Mouse (Mus musculus) gonadal fat pad, adult 2 months (tissue): ENCODE measurements around the gene Gm13698. TPM values are rescaled to one million over a fixed set of nuclear protein-coding genes. Genes with fewer than 3 reads are reported as not detected.
"Not testable (repeated sequence)": the region's sequence is repeated elsewhere in the genome, so short reads cannot be mapped to it uniquely, and the experiment has no call there.

Source experiments
- DNase-seq: peaks from one replicate; pipeline ENCODE4 v3.0.0-alpha.2; 2012; ENCODE audit warnings: low read depth
- polyA plus RNA-seq: library from polyadenylated mRNA; depleted of rRNA; stranded (reverse); fragments of >200 nt; gene quantifications from 2 replicates; pipeline ENCODE4 v1.2.3, GENCODE M21; 2012; rRNA removed

The Gm13698 gene
- polyA plus RNA-seq = not detected in 2 replicates

- DNase-seq = not testable (repeated sequence)
Observed at GRCm38 (mm10) chr2:83955393-83955792, at the start of gene Gm13698. Gene Gm13698 (plus strand): TSS chr2:83955693.

- no peak for DNase-seq
Observed at GRCm38 (mm10) chr2:83929478-83930088, 25.9 kb upstream of the Gm13698 start.

DNA sequence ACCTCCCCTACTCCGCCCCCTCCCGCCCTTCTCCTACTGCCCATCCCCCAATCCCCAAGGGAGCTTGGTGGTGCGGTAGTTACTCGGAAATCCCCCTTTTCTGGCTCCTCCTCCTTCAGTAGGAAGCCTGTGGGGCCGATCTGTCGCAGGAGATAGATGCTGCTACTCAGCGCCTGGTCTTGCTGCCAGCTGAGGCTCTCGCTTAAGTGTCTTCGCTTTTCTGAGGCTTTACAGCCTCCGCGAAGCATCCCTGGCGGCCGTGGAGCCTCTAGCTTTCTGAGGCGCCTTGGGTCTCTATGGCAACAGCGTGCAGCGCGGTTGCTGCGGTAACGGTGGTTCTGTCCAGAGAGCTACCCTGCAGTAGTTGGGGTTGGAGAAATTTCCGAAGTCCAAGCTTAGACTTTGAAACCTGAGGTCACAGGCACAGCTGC lies 14.5 kb upstream of the Gm13698 start, which contains the start of gene Zswim2:
Gene Zswim2 (minus strand): TSS at position 298 of the 431 bp plus-strand sequence.
- no peak for DNase-seq

- no peak for DNase-seq
Observed at GRCm38 (mm10) chr2:83941378-83941777, 14.1 kb upstream of the Gm13698 start.

GRCm38 (mm10) chr2:83941792-83942191 lies 13.7 kb upstream of the Gm13698 start:
- no peak for DNase-seq

DNA sequence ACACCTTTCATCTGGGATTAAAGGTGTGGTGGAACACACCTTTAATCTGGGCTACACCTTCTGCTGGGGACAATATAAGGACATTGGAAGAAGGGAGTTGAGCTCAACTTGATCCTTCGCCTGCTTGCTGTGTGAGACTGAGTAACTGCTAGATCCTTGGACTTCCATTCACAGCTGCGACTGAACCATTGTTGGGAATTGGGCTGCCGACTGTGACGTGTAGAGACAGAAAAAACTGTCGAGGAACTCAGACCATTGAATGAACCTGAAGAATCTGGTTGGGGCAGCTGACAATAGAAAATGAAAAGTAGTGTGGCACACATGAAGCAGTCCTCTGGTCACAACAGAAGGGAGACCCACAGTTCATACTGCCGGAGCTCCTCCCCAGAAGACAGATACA lies 5.7 kb downstream of the Gm13698 start, which contains the start of gene Gm13693:
Gene Gm13693 (plus strand): TSS at position 301 of the 400 bp plus-strand sequence.
- not testable (repeated sequence) for DNase-seq

DNA sequence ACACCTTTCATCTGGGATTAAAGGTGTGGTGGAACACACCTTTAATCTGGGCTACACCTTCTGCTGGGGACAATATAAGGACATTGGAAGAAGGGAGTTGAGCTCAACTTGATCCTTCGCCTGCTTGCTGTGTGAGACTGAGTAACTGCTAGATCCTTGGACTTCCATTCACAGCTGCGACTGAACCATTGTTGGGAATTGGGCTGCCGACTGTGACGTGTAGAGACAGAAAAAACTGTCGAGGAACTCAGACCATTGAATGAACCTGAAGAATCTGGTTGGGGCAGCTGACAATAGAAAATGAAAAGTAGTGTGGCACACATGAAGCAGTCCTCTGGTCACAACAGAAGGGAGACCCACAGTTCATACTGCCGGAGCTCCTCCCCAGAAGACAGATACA lies 11.5 kb downstream of the Gm13698 start, which contains the start of gene Gm13695:
Gene Gm13695 (plus strand): TSS at position 301 of the 400 bp plus-strand sequence.
- DNase-seq = not testable (repeated sequence)

- DNase-seq = not testable (repeated sequence)
Observed at GRCm38 (mm10) chr2:83972823-83973222, 17.3 kb downstream of the Gm13698 start, which contains the start of gene Gm13696. Gene Gm13696 (plus strand): TSS chr2:83973123.

DNA sequence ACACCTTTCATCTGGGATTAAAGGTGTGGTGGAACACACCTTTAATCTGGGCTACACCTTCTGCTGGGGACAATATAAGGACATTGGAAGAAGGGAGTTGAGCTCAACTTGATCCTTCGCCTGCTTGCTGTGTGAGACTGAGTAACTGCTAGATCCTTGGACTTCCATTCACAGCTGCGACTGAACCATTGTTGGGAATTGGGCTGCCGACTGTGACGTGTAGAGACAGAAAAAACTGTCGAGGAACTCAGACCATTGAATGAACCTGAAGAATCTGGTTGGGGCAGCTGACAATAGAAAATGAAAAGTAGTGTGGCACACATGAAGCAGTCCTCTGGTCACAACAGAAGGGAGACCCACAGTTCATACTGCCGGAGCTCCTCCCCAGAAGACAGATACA lies 23.1 kb downstream of the Gm13698 start, which contains the start of gene Gm13694:
Gene Gm13694 (plus strand): TSS at position 301 of the 400 bp plus-strand sequence.
- DNase-seq = not testable (repeated sequence)

- not testable (repeated sequence) for DNase-seq
Observed at GRCm38 (mm10) chr2:83984443-83984842, 28.9 kb downstream of the Gm13698 start, which contains the start of gene Gm13697. Gene Gm13697 (plus strand): TSS chr2:83984743.

GRCm38 (mm10) chr2:83990253-83990652 lies 34.8 kb downstream of the Gm13698 start, which contains the start of gene Gm13691:
Gene Gm13691 (plus strand): TSS chr2:83990553.
- not testable (repeated sequence) for DNase-seq

- DNase-seq = not testable (repeated sequence)
Observed at GRCm38 (mm10) chr2:83993639-83994255, 38.3 kb downstream of the Gm13698 start.

DNA sequence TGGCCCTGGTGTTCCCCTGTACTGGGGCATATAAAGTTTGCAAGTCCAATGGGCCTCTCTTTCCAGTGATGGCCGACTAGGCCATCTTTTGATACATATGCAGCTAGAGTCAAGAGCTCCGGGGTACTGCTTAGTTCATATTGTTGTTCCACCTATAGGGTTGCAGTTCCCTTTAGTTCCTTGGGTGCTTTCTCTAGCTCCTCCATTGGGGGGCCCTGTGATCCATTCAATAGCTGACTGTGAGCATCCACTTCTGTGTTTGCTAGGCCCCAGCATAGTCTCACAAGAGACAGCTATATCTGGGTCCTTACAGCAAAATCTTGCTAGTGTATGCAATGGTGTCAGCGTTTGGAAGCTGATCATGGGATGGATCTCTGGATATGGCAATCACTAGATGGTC lies 39.0 kb downstream of the Gm13698 start:
- DNase-seq = not testable (repeated sequence)

Other genes with a start within 250 kb of the Gm13698 start
- gene Itgav, start 231.3 kb upstream of the Gm13698 start, polyA plus RNA-seq = 28.8 and 48.5 TPM in 2 replicates
- gene Fam171b, start 143.1 kb upstream of the Gm13698 start, polyA plus RNA-seq = 0.50 and 0.77 TPM in 2 replicates
- gene Zswim2, start 14.5 kb upstream of the Gm13698 start, polyA plus RNA-seq = not detected in 2 replicates
- gene Gm13693, start 5.8 kb downstream of the Gm13698 start, polyA plus RNA-seq = not detected in 2 replicates
- gene Gm13695, start 11.6 kb downstream of the Gm13698 start, polyA plus RNA-seq = not detected in 2 replicates
- gene Gm13696, start 17.4 kb downstream of the Gm13698 start, polyA plus RNA-seq = not detected in 2 replicates
- gene Gm13694, start 23.2 kb downstream of the Gm13698 start, polyA plus RNA-seq = not detected in 2 replicates
- gene Gm13697, start 29.1 kb downstream of the Gm13698 start, polyA plus RNA-seq = not detected in 2 replicates
- gene Gm13691, start 34.9 kb downstream of the Gm13698 start, polyA plus RNA-seq = not detected in 2 replicates